Mouse (Mus musculus): Measurements from ENCODE around the gene Prtn3. TPM values are rescaled to one million over a fixed set of nuclear protein-coding genes. Genes with fewer than 3 reads are reported as not detected.
"Not testable (repeated sequence)": the region's sequence is repeated elsewhere in the genome, so short reads cannot be mapped to it uniquely, and the experiment has no call there.

Gene Prtn3
- polyA plus RNA-seq, 1 experiment from 2014 or later, result 3.5 TPM

DNA sequence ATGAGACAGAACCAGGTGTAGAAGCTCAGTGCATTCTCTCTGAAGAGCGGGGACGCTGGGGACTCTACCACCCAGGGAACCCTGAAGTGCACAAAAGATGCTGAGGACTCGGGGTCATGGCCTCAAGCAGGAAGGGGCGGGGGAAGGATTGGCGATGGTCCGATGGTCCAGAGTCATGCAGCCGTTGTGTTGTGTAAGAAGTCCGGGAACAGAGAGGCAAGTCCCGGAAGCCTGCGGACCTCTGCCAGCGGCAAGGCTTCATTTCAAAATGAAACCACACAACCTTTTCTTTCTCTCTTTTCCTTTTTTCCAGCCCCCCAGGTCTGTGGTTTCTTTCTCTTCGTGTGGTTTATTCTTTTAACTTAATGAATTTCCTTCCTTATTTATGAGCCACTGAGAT, 3.5 kb downstream of the Prtn3 start:
- Histone ChIP-seq H3K36me3 (ENCODE audit: insufficient read depth) (no peaks in the 10 kb centered on the region), H3K4me2 (no peak overlapping the region), H3K4me3 (ENCODE audit: low read depth, low read length) (no peak overlapping the region), H3K4me1 (ENCODE audit: insufficient read depth) (peaks cover 8% of the 10 kb centered on the region), H3K27me3 (ENCODE audit: insufficient read depth, low read length) (0 out of 2 replicates have a peak, but pooled peaks cover under 1% of the 10 kb centered on the region), H3K9me3 (ENCODE audit: low read depth, low read length) (no peaks in the 10 kb centered on the region), H3K9ac (no peak overlapping the region), H3K27ac (ENCODE audit: low read depth) (no peak overlapping the region)
- ATAC-seq (ENCODE audit: insufficient read depth), result no peak
- TF ChIP-seq CTCF (IDR thresholded peaks at IDR 0.05; ENCODE audit: low read depth), result no peak
- 48% methylated on average over 12 of the region's 12 CpGs for WGBS
- no peak for DNase-seq

- DNase-seq (no peak), ATAC-seq (ENCODE audit: insufficient read depth) (no peak)
- no peak for TF ChIP-seq CTCF (IDR thresholded peaks at IDR 0.05; ENCODE audit: low read depth)
- H3K4me1 ChIP-seq (ENCODE audit: insufficient read depth), result peaks cover 8% of the 10 kb centered on the region; the same call in 1 of the 2 replicates
- WGBS, result 19% methylated on average over 3 of the region's 3 CpGs
- no peak overlapping the region for H3K9ac ChIP-seq
- H3K27me3 ChIP-seq (ENCODE audit: insufficient read depth, low read length), result 0 out of 2 replicates have a peak, but pooled peaks cover 7% of the 10 kb centered on the region
- H3K9me3 ChIP-seq (ENCODE audit: low read depth, low read length), result no peaks in the 10 kb centered on the region
- no peak overlapping the region for H3K27ac ChIP-seq (ENCODE audit: low read depth)
- H3K36me3 ChIP-seq (ENCODE audit: insufficient read depth), result no peaks in the 10 kb centered on the region
- H3K4me3 ChIP-seq (ENCODE audit: low read depth, low read length), result no peak overlapping the region
- no peak overlapping the region for H3K4me2 ChIP-seq
Observed at GRCm38 (mm10) chr10:79879527-79879926, 5.3 kb downstream of the Prtn3 start.

DNA sequence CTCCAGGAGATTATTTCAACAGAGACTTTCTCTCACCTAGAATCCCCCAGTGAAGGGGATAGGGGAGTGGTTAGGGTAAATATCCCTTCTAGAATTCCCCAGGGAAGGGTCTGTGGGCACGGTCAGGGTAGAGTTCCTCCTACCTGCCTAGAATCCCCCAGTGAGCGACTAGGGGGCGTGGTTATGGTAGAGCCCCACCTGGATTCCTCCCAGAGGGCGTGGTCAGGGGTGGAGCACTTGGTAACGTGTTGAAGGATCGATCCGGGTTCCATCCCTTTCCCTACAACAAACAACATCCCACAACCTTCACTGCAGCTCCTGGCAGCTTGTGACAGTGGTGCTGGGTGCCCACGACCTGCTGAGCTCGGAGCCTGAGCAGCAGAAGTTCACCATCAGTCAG, 6.4 kb downstream of the Prtn3 start:
- WGBS, result 18% methylated on average over 9 of the region's 9 CpGs
- ATAC-seq (ENCODE audit: insufficient read depth), result no peak
- H3K9ac ChIP-seq, result no peak overlapping the region
- peaks cover 8% of the 10 kb centered on the region; the same call in 1 of the 2 replicates for H3K4me1 ChIP-seq (ENCODE audit: insufficient read depth)
- no peaks in the 10 kb centered on the region for H3K9me3 ChIP-seq (ENCODE audit: low read depth, low read length)
- H3K27ac ChIP-seq (ENCODE audit: low read depth), result no peak overlapping the region
- no peaks in the 10 kb centered on the region for H3K36me3 ChIP-seq (ENCODE audit: insufficient read depth)
- DNase-seq, result peak; percentile 40
- H3K27me3 ChIP-seq (ENCODE audit: insufficient read depth, low read length), result 0 out of 2 replicates have a peak, but pooled peaks cover 7% of the 10 kb centered on the region
- H3K4me2 ChIP-seq, result peak overlapping the region; percentile 19; the same call in 1 of the 2 replicates
- 0 out of 2 replicates have a peak overlapping the region, but pooled peaks have one; percentile 2 for H3K4me3 ChIP-seq (ENCODE audit: low read depth, low read length)
- no peak for TF ChIP-seq CTCF (IDR thresholded peaks at IDR 0.05; ENCODE audit: low read depth)

DNA sequence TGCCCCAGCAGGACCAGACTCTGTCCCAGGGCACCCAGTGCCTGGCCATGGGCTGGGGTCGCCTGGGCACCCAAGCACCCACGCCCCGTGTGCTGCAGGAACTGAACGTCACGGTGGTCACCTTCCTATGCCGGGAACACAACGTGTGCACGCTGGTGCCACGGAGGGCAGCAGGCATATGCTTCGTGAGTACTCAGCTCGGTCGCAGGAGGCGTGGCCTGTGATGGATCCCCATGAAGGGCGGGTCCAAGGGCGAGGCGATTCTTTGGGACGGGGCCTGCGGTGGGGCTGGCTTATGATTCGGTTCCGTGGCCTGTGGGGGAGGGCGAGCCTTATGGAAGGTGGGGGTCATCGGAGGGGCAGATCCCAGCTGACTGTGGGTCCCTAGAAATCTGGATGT, 7.7 kb downstream of the Prtn3 start:
- H3K9ac ChIP-seq, result peak overlapping the region; percentile 42
- H3K9me3 ChIP-seq (ENCODE audit: low read depth, low read length), result no peaks in the 10 kb centered on the region
- H3K27me3 ChIP-seq (ENCODE audit: insufficient read depth, low read length), result 0 out of 2 replicates have a peak, but pooled peaks cover 7% of the 10 kb centered on the region
- ATAC-seq (ENCODE audit: insufficient read depth), result 0 out of 2 replicates have a peak, but pooled peaks have one; percentile 8
- H3K36me3 ChIP-seq (ENCODE audit: insufficient read depth), result no peaks in the 10 kb centered on the region
- peak; percentile 51 for DNase-seq
- 7% methylated on average over 22 of the region's 22 CpGs for WGBS
- H3K4me1 ChIP-seq (ENCODE audit: insufficient read depth), result peaks cover 8% of the 10 kb centered on the region; the same call in 1 of the 2 replicates
- no peak for TF ChIP-seq CTCF (IDR thresholded peaks at IDR 0.05; ENCODE audit: low read depth)
- peak overlapping the region; percentile 57 for H3K4me2 ChIP-seq
- H3K27ac ChIP-seq (ENCODE audit: low read depth), result no peak overlapping the region
- H3K4me3 ChIP-seq (ENCODE audit: low read depth, low read length), result no peak overlapping the region; the same call in 1 of the 2 replicates

DNA sequence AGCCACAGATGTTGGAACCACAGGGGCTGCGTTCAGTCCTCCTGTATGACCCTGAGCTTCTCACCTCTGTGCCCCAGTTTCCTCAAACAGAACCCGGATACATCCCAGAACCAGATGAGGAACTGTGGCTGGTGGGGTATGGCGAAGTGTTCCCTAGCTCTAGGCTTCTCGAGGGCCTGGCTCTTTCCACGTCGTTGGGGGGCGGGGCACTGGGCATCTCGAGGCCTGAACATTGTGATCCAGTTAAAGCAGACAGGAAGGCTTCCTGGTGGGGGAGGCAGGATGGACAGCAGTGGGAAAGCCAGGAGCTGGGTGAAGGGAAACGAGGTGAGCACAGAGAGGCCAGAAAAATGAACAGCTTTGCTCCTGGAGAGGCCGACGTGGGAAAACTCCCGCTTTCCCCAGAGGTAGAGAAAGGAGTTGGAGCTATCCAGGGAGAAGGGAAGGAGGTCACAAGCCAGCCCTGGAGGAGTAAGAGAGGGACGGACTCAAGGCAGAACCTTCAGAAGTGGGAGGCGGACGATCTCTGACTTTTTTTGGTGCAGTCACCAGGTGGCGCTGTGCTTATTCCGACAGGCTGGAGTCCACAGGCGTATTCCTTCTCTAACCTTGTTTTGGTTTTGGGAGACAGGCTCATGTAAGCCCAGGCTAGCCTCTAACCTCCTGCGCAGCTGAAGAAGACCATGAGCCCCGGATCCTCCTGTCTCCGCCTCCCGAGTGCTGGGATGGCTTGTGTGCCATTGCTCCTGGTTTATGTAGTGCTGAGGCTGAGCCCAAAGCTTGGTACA, 9.2 kb downstream of the Prtn3 start:
- H3K9ac ChIP-seq, result no peak overlapping the region
- DNase-seq, result peak; percentile 93
- TF ChIP-seq CTCF (IDR thresholded peaks at IDR 0.05; ENCODE audit: low read depth), result peak; percentile 83
- H3K4me3 ChIP-seq (ENCODE audit: low read depth, low read length), result no peak overlapping the region
- H3K4me2 ChIP-seq, result no peak overlapping the region
- H3K27me3 ChIP-seq (ENCODE audit: insufficient read depth, low read length), result 0 out of 2 replicates have a peak, but pooled peaks cover 7% of the 10 kb centered on the region
- H3K27ac ChIP-seq (ENCODE audit: low read depth), result no peak overlapping the region
- H3K4me1 ChIP-seq (ENCODE audit: insufficient read depth), result peaks cover 8% of the 10 kb centered on the region; the same call in 1 of the 2 replicates
- WGBS, result 17% methylated on average over 22 of the region's 22 CpGs
- no peaks in the 10 kb centered on the region for H3K9me3 ChIP-seq (ENCODE audit: low read depth, low read length)
- peak; percentile 39; the same call in 1 of the 2 replicates for ATAC-seq (ENCODE audit: insufficient read depth)
- H3K36me3 ChIP-seq (ENCODE audit: insufficient read depth), result no peaks in the 10 kb centered on the region

GRCm38 (mm10) chr10:79884446-79884845, 10.2 kb downstream of the Prtn3 start:
- no peak overlapping the region for H3K9ac ChIP-seq
- H3K36me3 ChIP-seq (ENCODE audit: insufficient read depth), result no peaks in the 10 kb centered on the region
- H3K4me3 ChIP-seq (ENCODE audit: low read depth, low read length), result no peak overlapping the region
- H3K4me1 ChIP-seq (ENCODE audit: insufficient read depth), result peaks cover 8% of the 10 kb centered on the region; the same call in 1 of the 2 replicates
- 53% methylated on average over 4 of the region's 4 CpGs for WGBS
- DNase-seq, result no peak
- H3K4me2 ChIP-seq, result no peak overlapping the region
- H3K9me3 ChIP-seq (ENCODE audit: low read depth, low read length), result no peaks in the 10 kb centered on the region
- 0 out of 2 replicates have a peak, but pooled peaks cover 7% of the 10 kb centered on the region for H3K27me3 ChIP-seq (ENCODE audit: insufficient read depth, low read length)
- no peak for ATAC-seq (ENCODE audit: insufficient read depth)
- no peak overlapping the region for H3K27ac ChIP-seq (ENCODE audit: low read depth)
- TF ChIP-seq CTCF (IDR thresholded peaks at IDR 0.05; ENCODE audit: low read depth), result no peak

DNA sequence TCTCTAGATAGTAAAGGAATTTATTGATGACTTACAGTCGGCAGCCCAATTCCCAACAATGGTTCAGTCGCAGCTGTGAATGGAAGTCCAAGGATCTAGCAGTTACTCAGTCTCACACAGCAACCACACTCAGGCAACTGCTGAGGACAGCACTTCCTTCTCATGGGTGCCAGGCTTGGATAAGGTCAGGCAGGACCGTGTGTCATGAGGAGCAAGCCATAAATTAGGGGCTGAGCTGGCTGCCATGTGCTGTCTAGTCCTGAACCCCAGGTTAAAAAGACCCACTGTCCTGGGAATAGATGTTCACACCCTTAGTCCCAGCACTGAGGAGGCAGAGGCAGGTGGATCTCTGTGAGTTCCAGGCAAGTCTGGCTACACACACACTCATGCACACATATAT, 10.7 kb downstream of the Prtn3 start:
- H3K36me3 ChIP-seq (ENCODE audit: insufficient read depth); H3K27ac ChIP-seq (ENCODE audit: low read depth); ATAC-seq (ENCODE audit: insufficient read depth); H3K4me3 ChIP-seq (ENCODE audit: low read depth, low read length); H3K9ac ChIP-seq; DNase-seq; H3K4me2 ChIP-seq; H3K4me1 ChIP-seq (ENCODE audit: insufficient read depth); H3K27me3 ChIP-seq (ENCODE audit: insufficient read depth, low read length); H3K9me3 ChIP-seq (ENCODE audit: low read depth, low read length): not testable (repeated sequence)
- WGBS, result 74% methylated on average over 3 of the region's 3 CpGs

All from lung, embryonic 14.5 days (tissue).